ENCODE assay signal across 20 mouse cellular contexts in the genomic region with DNA sequence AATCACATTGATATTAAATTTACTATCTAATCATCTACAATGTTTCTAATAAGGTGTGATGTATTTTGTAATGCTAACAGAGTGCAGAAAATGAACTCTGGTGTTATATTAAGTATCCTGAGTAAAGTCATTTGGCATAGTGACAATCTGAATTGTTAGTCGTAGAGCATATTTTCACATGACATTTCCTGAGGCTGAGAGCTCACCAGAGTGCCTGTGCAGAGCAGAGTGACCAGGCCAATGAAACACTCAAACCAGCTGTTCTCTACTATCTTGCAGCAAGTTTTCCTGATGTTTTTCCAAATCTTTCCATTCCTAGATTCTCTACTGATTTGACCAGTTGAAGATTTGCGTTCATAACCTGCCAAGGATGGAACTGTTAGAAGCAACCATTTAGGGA. TPM values are rescaled to one million over a fixed set of nuclear protein-coding genes. Genes with fewer than 3 reads are reported as not detected.
A peak's percentile ranks its signal among the peaks of the same experiment; 100 is the strongest.
DNase-seq lines count a peak whose midpoint lies in the region; ATAC-seq and TF ChIP-seq lines count a peak whose summit lies in the region.
"Had no signal": no experiment of that assay in that cellular context is flagged by ENCODE, and none has a peak within 500 bp of the region (broad histone marks: within the 10 kb centered on the region; RNA-seq: fewer than 3 reads in every experiment).

No protein-coding gene starts in this region.

- TF ChIP-seq CTCF in lung, postnatal 0 days (IDR thresholded peaks at IDR 0.05), result no peak

- no peaks in the 10 kb centered on the region for H3K9me3 ChIP-seq in lung, embryonic 15.5 days
- H3K9me3 ChIP-seq in lung, postnatal 0 days (ENCODE audit: low read length), result no peaks in the 10 kb centered on the region
- H3K9me3 ChIP-seq: embryonic facial prominence, embryonic 10.5 days; embryonic facial prominence, embryonic 12.5 days; forebrain, embryonic 13.5 days; forebrain, embryonic 15.5 days had no signal

- 40% methylated on average over 2 of the region's 2 CpGs for WGBS in lung, embryonic 15.5 days
- 47% methylated on average over 2 of the region's 2 CpGs for WGBS in lung, postnatal 0 days

- no peak overlapping the region for H3K4me3 ChIP-seq in lung, embryonic 15.5 days
- no peak overlapping the region for H3K4me3 ChIP-seq in lung, postnatal 0 days (ENCODE audit: low read depth, low read length)
- H3K4me3 ChIP-seq: embryonic facial prominence, embryonic 10.5 days; embryonic facial prominence, embryonic 12.5 days; forebrain, embryonic 13.5 days; forebrain, embryonic 15.5 days had no signal

- DNase-seq in lung, postnatal 14 days, result no peak
- peak; percentile 18 for DNase-seq in lung, postnatal 0 days (ENCODE audit: low spot score)
- DNase-seq in lung, postnatal 4 days, result no peak
- DNase-seq: adrenal gland, adult 8-10 months; adrenal gland, postnatal 14 days; adrenal gland, postnatal 36 days; cerebellum, adult 11-12 months; cerebellum, adult 2 months; cerebellum, adult 9-10 months; cerebellum, postnatal 10 days; cerebellum, postnatal 25 days; forebrain, postnatal 0 days had no signal

- peak; percentile 73; the same call in 1 of the 2 replicates for ATAC-seq in lung, embryonic 15.5 days (ENCODE audit: borderline replicate concordance, extremely low read depth, low FRiP score, low TSS enrichment)
- no peak for ATAC-seq in lung, postnatal 0 days
- no peak for ATAC-seq in granulocyte monocyte progenitor cell, adult 5-6 weeks (replicated peaks; ENCODE audit: poor library complexity, severe bottlenecking)
- ATAC-seq: activated CD4-positive, CD25-positive, alpha-beta regulatory T cell, adult 4 months; forebrain, embryonic 13.5 days; forebrain, embryonic 15.5 days; forebrain, postnatal 0 days; Patski had no signal

- no peaks in the 10 kb centered on the region for H3K4me1 ChIP-seq in lung, embryonic 15.5 days
- H3K4me1 ChIP-seq in lung, postnatal 0 days (ENCODE audit: insufficient read depth, low read depth, low read length), result no peaks in the 10 kb centered on the region
- H3K4me1 ChIP-seq: embryonic facial prominence, embryonic 10.5 days; embryonic facial prominence, embryonic 12.5 days; forebrain, embryonic 13.5 days; forebrain, embryonic 15.5 days had no signal

- no peak overlapping the region for H3K4me2 ChIP-seq in lung, embryonic 15.5 days
- no peak overlapping the region for H3K4me2 ChIP-seq in lung, postnatal 0 days (replicated peaks; ENCODE audit: low read depth, low read length)
- H3K4me2 ChIP-seq: embryonic facial prominence, embryonic 12.5 days; forebrain, embryonic 13.5 days; forebrain, embryonic 15.5 days had no signal

- no peaks in the 10 kb centered on the region for H3K27me3 ChIP-seq in lung, embryonic 15.5 days
- no peaks in the 10 kb centered on the region for H3K27me3 ChIP-seq in lung, postnatal 0 days (replicated peaks; ENCODE audit: insufficient read depth, low read length)
- H3K27me3 ChIP-seq: embryonic facial prominence, embryonic 12.5 days; forebrain, embryonic 13.5 days; forebrain, embryonic 15.5 days had no signal

- H3K27ac ChIP-seq in lung, embryonic 15.5 days, result no peak overlapping the region
- no peak overlapping the region for H3K27ac ChIP-seq in lung, postnatal 0 days (ENCODE audit: low read length)
- H3K27ac ChIP-seq: embryonic facial prominence, embryonic 10.5 days; embryonic facial prominence, embryonic 12.5 days; forebrain, embryonic 13.5 days; forebrain, embryonic 15.5 days had no signal

- no peaks in the 10 kb centered on the region for H3K36me3 ChIP-seq in lung, embryonic 15.5 days
- H3K36me3 ChIP-seq in lung, postnatal 0 days (ENCODE audit: insufficient read depth, low read length), result no peaks in the 10 kb centered on the region
- H3K36me3 ChIP-seq: embryonic facial prominence, embryonic 10.5 days; embryonic facial prominence, embryonic 12.5 days; forebrain, embryonic 15.5 days had no signal

- H3K9ac ChIP-seq in lung, embryonic 15.5 days, result no peak overlapping the region
- no peak overlapping the region for H3K9ac ChIP-seq in lung, postnatal 0 days (replicated peaks; ENCODE audit: low read depth)
- H3K9ac ChIP-seq: embryonic facial prominence, embryonic 12.5 days; forebrain, embryonic 13.5 days; forebrain, embryonic 15.5 days; forebrain, postnatal 0 days had no signal

- TF ChIP-seq EP300 in lung, postnatal 0 days (IDR thresholded peaks at IDR 0.05), result no peak

RNA-seq across cellular contexts. Expression of a gene that starts 57.5 kb away (rescaled TPM):
- polyA plus RNA-seq in lung, embryonic 15.5 days (2015; fragmentation: Nextera tagmentation; extraction: Ambion mirVana), result 0.19 and 0.39 TPM in 2 replicates
- polyA plus RNA-seq in lung, postnatal 0 days (2015; fragmentation: Nextera tagmentation; extraction: Ambion mirVana), result 0.06 TPM in 2 replicates
- not detected in 2 replicates for total RNA-seq in granulocyte monocyte progenitor cell, adult 5-6 weeks (2014; fragmentation: Nextera tagmentation)
- total RNA-seq in granulocyte monocyte progenitor cell, adult 5-6 weeks (2017), result not detected in 2 replicates
- polyA plus RNA-seq: Patski had no signal
